Mouse (Mus musculus) G1E (cell line): ENCODE data around the gene Olfr459.

Experiments used
- CTCF ChIP-seq: IDR thresholded peaks from 2 replicates; pipeline ENCODE4 v1.5.1; 2012; ENCODE audit warnings: low read depth, low read length, inconsistent platforms, mixed read lengths
- TAL1 ChIP-seq: conservative IDR thresholded peaks from 2 replicates; pipeline ENCODE4 v1.6.1; 2012; ENCODE audit warnings: low read depth, low read length, inconsistent platforms, mixed read lengths

- TF ChIP-seq CTCF, result no peak
- TF ChIP-seq TAL1, result no peak
These were observed 53.5 kb downstream of the Olfr459 start for GRCm38 (mm10) chr6:41721430-41721829.
